Mouse (Mus musculus): ENCODE data around the gene Gm3264. TPM values are rescaled to one million over a fixed set of nuclear protein-coding genes. Genes with fewer than 3 reads are reported as not detected.

The Gm3264 gene
- polyA plus RNA-seq (2012; ENCODE audit: low replicate concordance), result not detected in 2 replicates

GRCm38 (mm10) chr14:4855299-4855980 is at the start of gene Gm3264:
Gene Gm3264, plus strand, starts transcription at chr14:4855576.

DNA sequence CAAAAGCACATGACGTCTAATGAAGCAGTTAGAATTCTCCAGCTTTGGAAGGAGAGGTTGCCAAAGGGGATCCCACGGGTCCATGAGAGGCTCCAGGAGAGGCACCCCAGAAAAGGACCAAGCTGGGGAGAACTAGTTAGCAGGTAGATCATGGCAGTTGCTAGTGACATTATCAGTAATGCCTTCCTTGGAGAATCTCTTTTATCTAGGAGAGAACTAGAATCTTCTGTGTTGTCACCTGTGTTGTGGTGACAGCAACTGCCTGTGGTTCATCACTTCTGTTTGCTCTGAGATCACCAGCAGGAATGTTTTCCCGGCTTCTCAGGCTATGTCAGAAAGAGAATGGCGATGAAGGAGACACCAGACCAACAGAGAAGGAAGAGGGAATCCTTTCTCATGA is 17.6 kb upstream of the Gm3264 start, which contains the start of gene Gm3269:
Gm3269 (plus strand) TSS at position 301 of the 400 bp plus-strand sequence.

DNA sequence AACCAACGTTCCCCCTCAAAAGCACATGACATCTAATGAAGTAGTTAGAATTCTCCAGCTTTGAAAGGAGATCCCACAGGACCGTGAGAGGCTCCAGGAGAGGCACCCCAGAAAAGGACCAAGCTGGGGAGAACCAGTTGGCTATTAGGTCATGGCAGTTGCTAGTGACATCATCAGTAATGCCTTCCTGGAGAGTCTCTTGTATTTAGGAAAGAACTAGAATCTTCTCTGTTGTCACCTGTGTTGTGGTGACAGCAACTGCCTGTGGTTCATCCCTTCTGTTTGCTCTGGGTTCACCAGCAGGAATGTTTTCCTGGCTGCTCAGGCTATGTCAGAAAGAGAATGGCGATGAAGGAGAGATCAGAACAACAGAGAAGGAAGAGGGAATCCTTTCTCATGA is 36.7 kb downstream of the Gm3264 start, which contains the start of gene Gm3278:
Gm3278 (plus strand) TSS at position 301 of the 400 bp plus-strand sequence.

Other genes starting within 250 kb of the Gm3264 start
- not detected in 2 replicates for gene Gm8159, start 223.2 kb upstream of the Gm3264 start, polyA plus RNA-seq (2012; ENCODE audit: low replicate concordance)
- not detected in 2 replicates for gene Gm3239, start 191.4 kb upstream of the Gm3264 start, polyA plus RNA-seq (2012; ENCODE audit: low replicate concordance)
- gene Gm7876, start 146.3 kb upstream of the Gm3264 start, polyA plus RNA-seq (2012; ENCODE audit: low replicate concordance), result not detected in 2 replicates
- not detected in 2 replicates for gene Gm3252, start 128.8 kb upstream of the Gm3264 start, polyA plus RNA-seq (2012; ENCODE audit: low replicate concordance)
- gene Gm9602, start 79.2 kb upstream of the Gm3264 start, polyA plus RNA-seq (2012; ENCODE audit: low replicate concordance), result not detected in 2 replicates
- gene Gm3269, start 17.5 kb upstream of the Gm3264 start, polyA plus RNA-seq (2012; ENCODE audit: low replicate concordance), result not detected in 2 replicates
- gene Gm3278, start 36.8 kb downstream of the Gm3264 start, polyA plus RNA-seq (2012; ENCODE audit: low replicate concordance), result not detected in 2 replicates
- not detected in 2 replicates for gene Gm8297, start 128.4 kb downstream of the Gm3264 start, polyA plus RNA-seq (2012; ENCODE audit: low replicate concordance)
- gene Gm3298, start 160.3 kb downstream of the Gm3264 start, polyA plus RNA-seq (2012; ENCODE audit: low replicate concordance), result not detected in 2 replicates
- not detected in 2 replicates for gene 4930555G01Rik, start 195.1 kb downstream of the Gm3264 start, polyA plus RNA-seq (2012; ENCODE audit: low replicate concordance)
- not detected in 2 replicates for gene Gm8281, start 215.5 kb downstream of the Gm3264 start, polyA plus RNA-seq (2012; ENCODE audit: low replicate concordance)

Data from hematopoietic multipotent progenitor cell, adult 10-12 weeks (in vitro differentiated cells).